Mouse (Mus musculus) C2C12 (cell line): ENCODE measurements at regions not wholly inside any gene's neighbourhood (a gene's known extent, or its start where the extent isn't known, plus 50 kb on each side); places are given as distances from the start of the nearest gene placed in this dataset.
"Not testable (repeated sequence)": the region's sequence is repeated elsewhere in the genome, so short reads cannot be mapped to it uniquely, and the experiment has no call there.

Source experiments
- H3K27me3 ChIP-seq: one replicate; pipeline ENCODE4 v1.6.1; 2011; ENCODE audit not compliant: control insufficient read depth, insufficient read depth, insufficient read length
- H3K36me3 ChIP-seq: one replicate; pipeline ENCODE4 v1.6.1; 2011; ENCODE audit not compliant: control insufficient read depth, insufficient read depth
- H3K4me3 ChIP-seq: one replicate; pipeline ENCODE4 v1.5.1; 2011; ENCODE audit warnings: mild to moderate bottlenecking, control low read depth; ENCODE audit not compliant: poor library complexity, insufficient read depth, severe bottlenecking
- H3K79me2 ChIP-seq: one replicate; pipeline ENCODE4 v1.6.1; 2011; ENCODE audit not compliant: control insufficient read depth, insufficient read depth
- H3K79me3 ChIP-seq: one replicate; pipeline ENCODE4 v1.6.1; 2011; ENCODE audit warnings: low read depth, control low read depth
- H3ac ChIP-seq: one replicate; pipeline ENCODE3; 2011; ENCODE audit warnings: low read depth; ENCODE audit not compliant: control insufficient read depth, insufficient read length
- CEBPB ChIP-seq: IDR thresholded peaks from one replicate; pipeline ENCODE4 v1.6.1; 2011; ENCODE audit warnings: low read depth, mild to moderate bottlenecking, control low read depth, moderate library complexity
- CTCF ChIP-seq: IDR thresholded peaks from one replicate; pipeline ENCODE4 v1.5.1; 2011; ENCODE audit not compliant: control insufficient read depth, insufficient read depth, insufficient read length
- FOSL1 ChIP-seq: IDR thresholded peaks from one replicate; pipeline ENCODE4 v1.8.0; 2011; ENCODE audit warnings: mild to moderate bottlenecking, low read length; ENCODE audit not compliant: poor library complexity, insufficient read depth, severe bottlenecking
- MAX ChIP-seq: IDR thresholded peaks from one replicate; pipeline ENCODE4 v1.6.1; 2011; ENCODE audit warnings: mild to moderate bottlenecking, control low read depth
- MYOD1 ChIP-seq: IDR thresholded peaks from one replicate; pipeline ENCODE4 v1.6.1; 2011; ENCODE audit warnings: low read depth; ENCODE audit not compliant: control insufficient read depth, insufficient read length
- MYOG ChIP-seq: IDR thresholded peaks from one replicate; pipeline ENCODE4 v1.6.1; 2011; ENCODE audit not compliant: control insufficient read depth, insufficient read length; ENCODE audit errors: extremely low read depth
- USF1 ChIP-seq: IDR thresholded peaks from one replicate; pipeline ENCODE4 v1.6.1; 2011; ENCODE audit warnings: low read depth, mild to moderate bottlenecking, control low read depth, moderate library complexity

GRCm38 (mm10) chr13:50906431-50906830, 194.2 kb upstream of the Spin1 start:
- not testable (repeated sequence) for H3ac ChIP-seq, H3K79me3 ChIP-seq, H3K4me3 ChIP-seq, H3K79me2 ChIP-seq, H3K36me3 ChIP-seq, H3K27me3 ChIP-seq

- no peak for TF ChIP-seq MYOD1
- no peak for TF ChIP-seq MAX
- TF ChIP-seq FOSL1: no peak
- no peak for TF ChIP-seq MYOG
- no peak for TF ChIP-seq USF1
- no peak for TF ChIP-seq CEBPB
- TF ChIP-seq CTCF: no peak
These were observed 193.8 kb upstream of the Spin1 start for GRCm38 (mm10) chr13:50906910-50907309.

GRCm38 (mm10) chr13:50912776-50913175, 187.9 kb upstream of the Spin1 start:
- H3K27me3 ChIP-seq, H3K79me2 ChIP-seq, H3K36me3 ChIP-seq, H3ac ChIP-seq, H3K4me3 ChIP-seq, H3K79me3 ChIP-seq: not testable (repeated sequence)

More at GRCm38 (mm10) chr13:50906910-50907309, 193.8 kb upstream of the Spin1 start:
- Histone ChIP-seq H3K4me3 (no peak overlapping the region), H3K79me3 (no peaks in the 10 kb centered on the region), H3K79me2 (no peaks in the 10 kb centered on the region), H3K27me3 (no peaks in the 10 kb centered on the region), H3K36me3 (no peaks in the 10 kb centered on the region), H3ac (no peak overlapping the region)

GRCm38 (mm10) chr13:50934017-50934416, 166.7 kb upstream of the Spin1 start:
- H3K4me3 ChIP-seq, H3K27me3 ChIP-seq, H3K79me3 ChIP-seq, H3ac ChIP-seq, H3K36me3 ChIP-seq, H3K79me2 ChIP-seq: not testable (repeated sequence)
- peak; percentile 63 for TF ChIP-seq USF1

GRCm38 (mm10) chr13:50942561-50942960, 158.1 kb upstream of the Spin1 start:
- no peak for TF ChIP-seq MYOG
- no peak for TF ChIP-seq CEBPB
- TF ChIP-seq FOSL1: no peak
- TF ChIP-seq MYOD1: no peak
- TF ChIP-seq MAX: no peak
- TF ChIP-seq CTCF: no peak
- TF ChIP-seq USF1: no peak
- no peaks in the 10 kb centered on the region for H3K79me3 ChIP-seq
- H3K4me3 ChIP-seq: no peak overlapping the region
- no peaks in the 10 kb centered on the region for H3K36me3 ChIP-seq
- H3K27me3 ChIP-seq: no peaks in the 10 kb centered on the region
- H3K79me2 ChIP-seq: no peaks in the 10 kb centered on the region
- H3ac ChIP-seq: no peak overlapping the region

- H3K27me3 ChIP-seq: no peaks in the 10 kb centered on the region
- no peak overlapping the region for H3ac ChIP-seq
- no peak overlapping the region for H3K4me3 ChIP-seq
- H3K79me2 ChIP-seq: no peaks in the 10 kb centered on the region
- TF ChIP-seq CTCF (peak; percentile 54), MAX (no peak)
- no peaks in the 10 kb centered on the region for H3K36me3 ChIP-seq
- no peaks in the 10 kb centered on the region for H3K79me3 ChIP-seq
These were observed 151.0 kb upstream of the Spin1 start for GRCm38 (mm10) chr13:50949545-50950226.

GRCm38 (mm10) chr13:50954671-50955070, 146.0 kb upstream of the Spin1 start:
- no peaks in the 10 kb centered on the region for H3K79me3 ChIP-seq
- H3K4me3 ChIP-seq: no peak overlapping the region
- TF ChIP-seq MYOD1: no peak
- TF ChIP-seq CTCF: no peak
- TF ChIP-seq MYOG: no peak
- no peak for TF ChIP-seq CEBPB
- TF ChIP-seq USF1: no peak
- TF ChIP-seq FOSL1: no peak
- TF ChIP-seq MAX: no peak
- no peaks in the 10 kb centered on the region for H3K27me3 ChIP-seq
- H3K79me2 ChIP-seq: no peaks in the 10 kb centered on the region
- H3K36me3 ChIP-seq: no peaks in the 10 kb centered on the region
- H3ac ChIP-seq: no peak overlapping the region
